Mouse (Mus musculus) midbrain, embryonic 16.5 days (tissue): ENCODE measurements around the gene Ifrd2. TPM values are rescaled to one million over a fixed set of nuclear protein-coding genes. Genes with fewer than 3 reads are reported as not detected.
"Not testable (repeated sequence)": the region's sequence is repeated elsewhere in the genome, so short reads cannot be mapped to it uniquely, and the experiment has no call there.

Experiments
- ATAC-seq: fragments of 200-750 bp; cut with Nextera tagmentation; 2 replicates; pipeline ENCODE4 v1.8.0; 2017; ENCODE audit warnings: moderate TSS enrichment
- H3K27ac ChIP-seq: fragments of 300-500 bp; sonication (generic); 2 replicates; pipeline ENCODE4 v1.5.1; 2014; ENCODE audit warnings: mild to moderate bottlenecking, low read length, mixed read lengths
- H3K27me3 ChIP-seq: fragments of 300-500 bp; sonication (generic); 2 replicates; pipeline ENCODE4 v1.6.1; 2014; ENCODE audit warnings: low read depth, low read length, mixed read lengths; ENCODE audit not compliant: control insufficient read depth, insufficient read depth
- H3K36me3 ChIP-seq: fragments of 300-500 bp; sonication (generic); 2 replicates; pipeline ENCODE4 v1.6.1; 2014; ENCODE audit warnings: mild to moderate bottlenecking, low read length, moderate library complexity, mixed read lengths; ENCODE audit not compliant: control insufficient read depth, insufficient read depth
- H3K4me1 ChIP-seq: fragments of 300-500 bp; sonication (generic); 2 replicates; pipeline ENCODE4 v1.6.1; 2014; ENCODE audit warnings: mild to moderate bottlenecking, low read length, mixed read lengths; ENCODE audit not compliant: control insufficient read depth, insufficient read depth
- H3K4me2 ChIP-seq: fragments of 300-500 bp; sonication (generic); 2 replicates; pipeline ENCODE4 v1.6.1; 2014; ENCODE audit warnings: mild to moderate bottlenecking, low read length, mixed read lengths
- H3K4me3 ChIP-seq: fragments of 300-500 bp; sonication (generic); 2 replicates; pipeline ENCODE4 v1.5.1; 2014; ENCODE audit warnings: low read depth, mild to moderate bottlenecking, low read length, moderate library complexity, mixed read lengths
- H3K9ac ChIP-seq: fragments of 300-500 bp; sonication (generic); 2 replicates; pipeline ENCODE4 v1.6.1; 2014; ENCODE audit warnings: low read depth, low read length, mixed read lengths
- H3K9me3 ChIP-seq: fragments of 300-500 bp; sonication (generic); replicated peaks from 2 replicates; pipeline ENCODE4 v1.6.1; 2014; ENCODE audit warnings: mild to moderate bottlenecking, low read length, mixed read lengths; ENCODE audit not compliant: control insufficient read depth, poor library complexity, severe bottlenecking
- WGBS: fragments of 180-500 bp; shearing (Covaris S2); extraction: QIAGEN DNeasy Blood & Tissue Kit; methylation state at CpG from one replicate; pipeline ENCODE4 v1.1.7; 2014; 5-methylcytosine and 5-hydroxymethylcytosine counted together
- polyA plus RNA-seq: library from polyadenylated mRNA; unstranded; fragments of >200 nt; fragmentation: Nextera tagmentation; extraction: Ambion mirVana; gene quantifications from 2 replicates; pipeline ENCODE4 v1.2.1, GENCODE M21; 2015

Ifrd2 gene
- polyA plus RNA-seq, 1 experiment from 2014 or later = 14.6 TPM

DNA sequence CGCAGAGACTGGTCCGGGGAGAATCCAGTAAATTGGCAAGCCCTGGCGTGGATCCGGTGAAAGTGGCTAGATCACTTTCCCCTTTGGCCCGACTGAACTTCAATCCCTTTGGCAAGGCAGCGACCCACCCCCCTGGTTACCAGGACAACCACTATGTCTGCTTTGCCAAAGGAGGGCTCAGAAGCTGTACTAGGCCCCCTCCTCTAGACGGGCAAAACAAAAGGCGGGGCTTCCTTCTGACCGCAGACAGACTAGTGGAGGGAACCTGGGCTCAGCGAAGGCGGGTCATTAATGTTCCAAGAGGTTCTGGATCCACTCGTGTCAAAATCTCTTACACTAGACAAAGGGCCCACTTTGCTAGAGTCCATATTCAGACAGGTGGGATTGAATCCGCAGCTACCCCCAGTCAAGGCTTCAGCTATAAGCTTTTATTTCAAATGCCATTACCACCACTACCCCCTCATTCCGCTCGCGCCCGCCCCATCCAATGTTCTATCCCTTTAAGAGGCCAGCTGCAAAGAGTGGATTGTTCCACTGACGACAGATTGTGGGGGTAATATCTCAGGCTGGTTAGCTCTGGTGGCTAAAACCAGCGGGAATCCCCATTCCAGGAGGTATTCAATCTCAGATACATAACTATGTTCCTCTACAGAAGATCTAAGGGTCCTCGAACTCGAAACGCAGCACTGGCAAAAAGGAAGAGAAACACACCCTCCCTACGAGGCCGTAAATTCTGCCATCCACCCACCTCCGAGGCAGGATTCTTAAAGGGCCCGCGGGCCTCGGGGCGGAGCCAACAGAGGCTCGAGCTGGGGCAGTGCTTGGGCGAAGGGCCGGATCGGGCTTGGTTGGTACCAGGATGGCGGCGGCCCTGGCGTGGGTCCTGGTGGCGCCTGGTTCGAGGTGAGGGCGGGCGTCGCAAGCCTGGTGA, 18.8 kb upstream of the Ifrd2 start:
- Histone ChIP-seq H3K27me3 (no peaks in the 10 kb centered on the region), H3K9ac (peak overlapping the region; percentile 88), H3K9me3 (no peaks in the 10 kb centered on the region), H3K4me2 (peak overlapping the region; percentile 93), H3K27ac (peak overlapping the region; percentile 92), H3K4me3 (peak overlapping the region; percentile 84), H3K36me3 (peaks cover 10% of the 10 kb centered on the region; the same call in 1 of the 2 replicates), H3K4me1 (peaks cover 44% of the 10 kb centered on the region)
- WGBS = under 1% methylated on average over 41 of the region's 41 CpGs
- peak; percentile 90 for ATAC-seq

DNA sequence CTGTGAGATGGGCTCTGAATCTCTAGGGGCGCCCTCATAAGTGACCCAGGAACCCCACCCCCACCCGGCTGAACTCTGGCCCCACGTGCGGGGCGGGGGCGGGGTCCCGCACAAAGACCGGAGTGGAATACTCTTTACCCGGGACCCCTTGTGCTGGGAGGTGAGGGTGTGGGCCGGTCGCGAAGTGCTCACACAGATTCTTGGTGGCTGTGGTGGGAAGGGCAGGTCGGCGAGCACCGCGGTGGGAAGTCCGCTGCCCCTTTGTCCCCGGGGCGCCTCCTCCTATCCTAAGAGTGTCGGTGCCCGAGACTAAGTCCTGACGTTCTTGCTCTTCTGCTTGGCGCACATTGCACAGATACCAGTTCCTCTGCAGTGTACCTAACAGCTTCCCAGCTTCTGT, 18.2 kb upstream of the Ifrd2 start:
- Histone ChIP-seq H3K9ac (peak overlapping the region; percentile 88), H3K27ac (peak overlapping the region; percentile 92), H3K4me1 (peaks cover 37% of the 10 kb centered on the region), H3K9me3 (no peaks in the 10 kb centered on the region), H3K27me3 (no peaks in the 10 kb centered on the region), H3K4me3 (peak overlapping the region; percentile 84), H3K4me2 (peak overlapping the region; percentile 93), H3K36me3 (peaks cover 12% of the 10 kb centered on the region; the same call in 1 of the 2 replicates)
- ATAC-seq = peak; percentile 16
- WGBS = under 1% methylated on average over 23 of the region's 23 CpGs

DNA sequence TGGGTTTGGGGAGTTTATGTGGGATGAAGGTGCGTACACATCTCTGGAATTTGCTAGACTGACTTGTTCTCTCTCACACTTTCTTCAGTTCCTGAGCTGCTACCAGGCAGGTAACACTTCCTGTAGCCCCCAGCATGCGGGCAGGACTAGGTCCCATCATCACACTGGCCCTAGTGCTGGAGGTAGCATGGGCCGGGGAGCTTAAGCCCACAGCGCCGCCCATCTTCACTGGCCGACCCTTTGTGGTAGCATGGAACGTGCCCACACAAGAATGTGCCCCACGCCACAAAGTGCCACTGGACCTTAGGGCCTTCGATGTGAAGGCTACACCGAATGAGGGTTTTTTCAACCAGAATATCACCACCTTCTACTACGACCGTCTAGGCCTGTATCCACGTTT, 17.4 kb upstream of the Ifrd2 start:
- H3K27me3 ChIP-seq = no peaks in the 10 kb centered on the region
- H3K9me3 ChIP-seq = no peaks in the 10 kb centered on the region
- H3K27ac ChIP-seq = peak overlapping the region; percentile 92
- ATAC-seq = no peak
- WGBS = 42% methylated on average over 13 of the region's 13 CpGs
- H3K36me3 ChIP-seq = peaks cover 14% of the 10 kb centered on the region; the same call in 1 of the 2 replicates
- H3K4me2 ChIP-seq = peak overlapping the region; percentile 93
- peaks cover 36% of the 10 kb centered on the region for H3K4me1 ChIP-seq
- H3K4me3 ChIP-seq = peak overlapping the region; percentile 84
- peak overlapping the region; percentile 88 for H3K9ac ChIP-seq

DNA sequence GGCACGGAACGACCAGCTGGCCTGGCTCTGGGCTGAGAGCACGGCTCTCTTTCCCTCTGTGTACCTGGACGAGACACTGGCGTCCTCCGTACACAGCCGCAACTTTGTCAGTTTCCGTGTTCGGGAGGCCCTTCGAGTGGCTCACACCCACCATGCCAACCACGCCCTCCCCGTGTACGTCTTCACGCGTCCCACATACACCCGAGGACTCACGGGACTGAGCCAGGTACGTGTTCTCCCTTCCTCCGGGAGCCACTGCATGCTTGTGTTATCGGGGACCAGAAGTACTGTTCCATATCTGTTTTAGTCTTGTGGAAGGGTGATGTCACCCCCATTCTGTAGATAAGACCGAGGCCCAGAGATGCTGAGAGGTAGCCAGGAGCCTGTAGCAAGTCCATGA, 16.6 kb upstream of the Ifrd2 start:
- H3K4me3 ChIP-seq = peak overlapping the region; percentile 84
- no peak overlapping the region for H3K27ac ChIP-seq
- 94% methylated on average over 21 of the region's 21 CpGs for WGBS
- peak overlapping the region; percentile 93 for H3K4me2 ChIP-seq
- H3K36me3 ChIP-seq = peaks cover 14% of the 10 kb centered on the region; the same call in 1 of the 2 replicates
- H3K9me3 ChIP-seq = no peaks in the 10 kb centered on the region
- peaks cover 36% of the 10 kb centered on the region for H3K4me1 ChIP-seq
- no peaks in the 10 kb centered on the region for H3K27me3 ChIP-seq
- no peak overlapping the region for H3K9ac ChIP-seq
- no peak for ATAC-seq

DNA sequence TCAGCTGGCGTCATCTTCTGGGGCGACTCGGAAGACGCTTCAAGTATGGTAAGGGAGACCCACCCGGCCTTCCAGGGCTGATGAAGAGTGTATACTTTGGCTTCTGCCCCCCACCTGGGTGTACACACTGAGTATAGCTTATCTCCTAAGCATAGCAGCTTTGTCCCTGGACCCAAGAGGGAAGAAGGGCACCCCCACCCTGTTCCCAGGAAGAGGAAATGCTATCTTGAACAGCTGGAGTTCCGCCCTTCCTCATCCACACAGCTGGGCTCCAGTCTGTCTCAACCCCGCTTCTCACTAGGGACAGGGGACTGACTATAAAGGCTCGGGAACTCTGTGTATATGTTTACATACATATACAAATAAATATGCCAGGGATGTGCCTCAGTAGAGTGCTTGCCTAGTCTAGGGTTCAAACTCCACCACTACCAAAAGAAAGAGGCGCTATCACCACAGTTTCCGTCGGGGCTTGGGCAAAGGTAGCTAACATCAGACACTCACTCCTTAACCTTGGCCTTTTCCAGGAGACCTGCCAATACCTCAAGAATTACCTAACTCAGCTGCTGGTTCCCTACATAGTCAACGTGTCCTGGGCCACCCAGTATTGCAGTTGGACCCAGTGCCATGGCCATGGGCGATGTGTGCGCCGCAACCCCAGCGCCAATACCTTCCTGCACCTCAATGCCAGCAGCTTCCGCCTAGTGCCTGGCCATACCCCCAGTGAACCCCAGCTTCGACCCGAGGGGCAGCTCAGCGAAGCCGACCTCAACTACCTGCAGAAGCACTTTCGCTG, 15.7 kb upstream of the Ifrd2 start:
- Histone ChIP-seq H3K9me3 (no peaks in the 10 kb centered on the region), H3K9ac (no peak overlapping the region), H3K36me3 (peaks cover 14% of the 10 kb centered on the region; the same call in 1 of the 2 replicates), H3K4me1 (peaks cover 36% of the 10 kb centered on the region), H3K4me3 (no peak overlapping the region), H3K27ac (no peak overlapping the region), H3K27me3 (no peaks in the 10 kb centered on the region), H3K4me2 (no peak overlapping the region; the same call in 1 of the 2 replicates)
- WGBS = 96% methylated on average over 22 of the region's 22 CpGs
- no peak for ATAC-seq

DNA sequence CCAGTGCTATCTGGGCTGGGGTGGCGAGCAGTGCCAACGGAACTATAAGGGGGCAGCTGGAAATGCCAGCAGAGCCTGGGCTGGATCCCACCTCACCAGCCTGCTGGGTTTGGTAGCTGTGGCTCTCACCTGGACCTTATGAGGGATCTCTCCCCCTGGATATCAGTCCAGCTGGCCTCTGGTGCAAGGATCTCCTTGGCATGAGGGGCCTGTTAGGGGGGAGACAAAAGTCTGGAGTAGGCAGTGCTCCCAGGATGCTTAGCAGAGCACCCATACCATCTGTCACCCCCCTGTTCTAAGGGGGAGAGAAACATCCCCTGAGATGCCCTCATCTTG, 15.1 kb upstream of the Ifrd2 start:
- ATAC-seq = no peak
- H3K4me2 ChIP-seq = no peak overlapping the region
- peaks cover 33% of the 10 kb centered on the region for H3K4me1 ChIP-seq

DNA sequence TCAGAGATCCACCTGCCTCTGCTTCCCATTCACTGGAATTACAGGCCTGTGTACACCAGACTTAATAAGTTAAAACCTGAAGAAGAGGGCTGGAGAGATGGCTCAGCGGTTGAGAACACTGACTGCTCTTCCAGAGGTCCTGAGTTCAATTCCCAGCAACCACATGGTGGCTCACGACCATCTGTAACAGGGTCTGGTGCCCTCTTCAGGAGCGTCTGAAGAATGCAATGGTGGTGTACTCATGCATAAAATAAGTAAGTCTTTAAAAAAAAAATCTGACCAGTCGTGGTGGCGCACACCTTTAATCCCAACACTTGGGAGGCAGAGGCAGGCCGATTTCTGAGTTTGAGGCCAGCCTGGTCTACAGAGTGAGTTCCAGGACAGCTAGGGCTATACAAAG, 13.7 kb upstream of the Ifrd2 start:
- not testable (repeated sequence) for H3K27me3 ChIP-seq, H3K4me3 ChIP-seq, H3K27ac ChIP-seq, H3K9ac ChIP-seq, ATAC-seq, H3K4me2 ChIP-seq, H3K9me3 ChIP-seq
- peaks cover 22% of the 10 kb centered on the region for H3K4me1 ChIP-seq
- 79% methylated on average over 6 of the region's 6 CpGs for WGBS
- H3K36me3 ChIP-seq = peaks cover 14% of the 10 kb centered on the region; the same call in 1 of the 2 replicates

More for the DNA sequence above, 15.1 kb upstream of the Ifrd2 start:
- H3K27me3 ChIP-seq = no peaks in the 10 kb centered on the region
- WGBS = 94% methylated on average over 2 of the region's 2 CpGs
- no peak overlapping the region for H3K9ac ChIP-seq
- H3K27ac ChIP-seq = no peak overlapping the region
- peaks cover 14% of the 10 kb centered on the region; the same call in 1 of the 2 replicates for H3K36me3 ChIP-seq
- H3K4me3 ChIP-seq = no peak overlapping the region
- no peaks in the 10 kb centered on the region for H3K9me3 ChIP-seq

DNA sequence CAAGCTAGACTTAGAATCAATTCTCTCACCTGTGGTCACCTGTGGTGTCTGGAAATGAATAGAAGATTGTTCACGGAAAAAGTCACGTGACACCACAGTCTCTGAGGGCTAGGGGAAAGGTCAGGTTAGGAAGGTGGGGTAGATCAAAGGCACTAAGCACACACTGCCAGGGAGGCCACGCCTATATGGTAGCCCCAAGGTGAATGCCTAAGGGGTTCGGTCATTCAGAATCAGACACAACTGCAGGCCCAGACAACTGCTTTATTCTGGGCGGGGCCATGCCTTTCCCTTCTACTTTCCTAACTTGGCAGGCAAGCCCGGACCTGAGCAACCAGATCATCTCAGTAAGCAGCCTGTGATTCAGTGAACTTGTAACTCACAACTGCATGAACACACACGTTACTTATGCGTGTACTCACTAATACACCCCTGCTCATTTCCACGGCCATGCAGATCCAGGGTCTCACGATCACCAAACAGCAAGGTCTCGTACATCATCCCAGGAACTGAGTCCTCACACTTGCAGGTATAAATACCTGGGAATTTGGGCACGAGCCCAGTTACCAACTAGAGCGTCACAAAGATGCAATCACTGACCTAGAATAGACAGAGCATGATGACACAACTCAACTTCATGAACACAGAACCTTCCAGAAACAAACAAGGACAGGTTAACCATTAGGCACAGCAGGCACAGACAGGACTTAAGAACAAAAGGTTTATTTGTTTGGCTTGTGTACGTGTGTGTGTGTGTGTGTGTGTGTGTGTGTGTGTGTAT, 11.7 kb upstream of the Ifrd2 start:
- H3K4me1 ChIP-seq = peaks cover 18% of the 10 kb centered on the region
- no peaks in the 10 kb centered on the region for H3K27me3 ChIP-seq
- ATAC-seq = no peak
- no peak overlapping the region for H3K27ac ChIP-seq
- H3K36me3 ChIP-seq = peaks cover 14% of the 10 kb centered on the region; the same call in 1 of the 2 replicates
- WGBS = 92% methylated on average over 14 of the region's 14 CpGs
- H3K9me3 ChIP-seq = no peaks in the 10 kb centered on the region
- H3K4me2 ChIP-seq = no peak overlapping the region
- H3K9ac ChIP-seq = no peak overlapping the region
- no peak overlapping the region for H3K4me3 ChIP-seq
